Mouse (Mus musculus): ENCODE results near the gene Ctnna3. TPM values are rescaled to one million over a fixed set of nuclear protein-coding genes. Genes with fewer than 3 reads are reported as not detected.

Gene Ctnna3
- polyA plus RNA-seq, 1 experiment from 2014 or later: 0.55 TPM

DNA sequence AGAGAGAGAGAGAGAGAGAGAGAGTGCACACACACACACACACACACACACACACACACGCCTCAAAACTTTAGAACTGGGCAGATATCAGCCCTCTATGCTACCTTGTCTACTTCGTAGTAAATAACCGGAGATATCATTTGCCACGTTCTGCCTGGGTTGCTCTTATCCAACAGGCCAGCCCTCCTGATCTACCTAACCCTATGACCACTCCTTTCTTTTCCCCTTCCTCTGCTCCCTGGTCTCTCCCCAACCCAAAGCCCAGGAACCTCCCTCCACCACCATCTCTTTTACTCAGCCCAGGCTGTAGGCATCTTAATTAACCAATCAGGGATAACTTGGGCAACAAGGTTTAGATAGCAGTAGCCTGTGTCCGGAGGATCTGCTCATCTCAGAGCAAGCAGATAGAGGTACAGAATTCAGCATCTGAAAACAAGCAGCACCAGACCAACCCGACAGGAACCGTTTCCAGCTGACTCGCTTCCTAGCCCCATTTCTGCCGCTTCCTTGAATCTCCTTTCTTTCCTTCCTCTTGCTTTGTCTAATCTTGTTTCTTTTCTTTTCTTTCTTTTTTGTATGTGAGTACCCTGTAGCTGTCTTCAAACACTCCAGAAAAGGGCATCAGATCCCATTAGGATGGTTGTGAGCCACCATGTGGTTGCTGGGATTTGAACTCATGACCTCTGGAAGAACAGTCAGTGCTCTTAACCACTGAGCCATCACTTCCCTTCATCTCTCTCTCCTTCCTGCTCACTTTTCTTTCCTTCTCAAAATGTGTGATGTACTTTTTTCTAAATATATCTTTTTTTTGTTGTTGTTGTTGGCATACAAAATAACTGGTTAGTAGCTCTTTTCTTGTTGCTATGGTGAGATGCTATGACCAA is 6.1 kb upstream of the Ctnna3 start:
- Histone ChIP-seq H3K9ac (replicated peaks; ENCODE audit: low read length) (no peak overlapping the region), H3K36me3 (ENCODE audit: insufficient read depth, low read length) (no peaks in the 10 kb centered on the region), H3K27me3 (ENCODE audit: insufficient read depth, low read length) (no peaks in the 10 kb centered on the region), H3K27ac (ENCODE audit: low read length) (no peak overlapping the region), H3K4me1 (ENCODE audit: insufficient read depth, low read length) (no peaks in the 10 kb centered on the region; the same call in 1 of the 2 replicates), H3K9me3 (ENCODE audit: low read length) (no peaks in the 10 kb centered on the region), H3K4me2 (replicated peaks; ENCODE audit: low read depth, low read length) (no peak overlapping the region), H3K4me3 (ENCODE audit: low read length) (no peak overlapping the region)
- no peak for ATAC-seq (ENCODE audit: low FRiP score, low TSS enrichment)
- WGBS: 93% methylated on average over 9 of the region's 9 CpGs

DNA sequence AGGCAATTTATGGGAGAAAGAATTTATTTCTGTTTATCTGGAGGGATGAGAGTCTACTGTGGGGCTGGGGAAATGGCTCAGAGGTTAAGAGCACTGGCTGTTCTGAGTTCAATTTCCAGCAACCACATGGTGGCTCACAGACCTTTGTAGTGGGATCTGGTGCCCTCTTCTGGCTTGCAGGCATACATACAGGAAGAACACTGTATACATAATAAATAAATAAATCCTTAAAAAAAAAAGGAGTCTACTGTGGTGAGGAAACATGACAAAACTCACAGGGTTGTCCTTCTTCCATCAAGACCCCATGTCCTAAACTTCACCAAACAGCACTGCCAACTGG is 5.5 kb upstream of the Ctnna3 start:
- Histone ChIP-seq H3K27me3 (ENCODE audit: insufficient read depth, low read length) (no peaks in the 10 kb centered on the region), H3K9me3 (ENCODE audit: low read length) (no peaks in the 10 kb centered on the region), H3K4me1 (ENCODE audit: insufficient read depth, low read length) (no peaks in the 10 kb centered on the region; the same call in 1 of the 2 replicates), H3K36me3 (ENCODE audit: insufficient read depth, low read length) (no peaks in the 10 kb centered on the region), H3K4me3 (ENCODE audit: low read length) (no peak overlapping the region), H3K27ac (ENCODE audit: low read length) (no peak overlapping the region), H3K4me2 (replicated peaks; ENCODE audit: low read depth, low read length) (no peak overlapping the region), H3K9ac (replicated peaks; ENCODE audit: low read length) (no peak overlapping the region)
- ATAC-seq (ENCODE audit: low FRiP score, low TSS enrichment): no peak

GRCm38 (mm10) chr10:63427146-63427545 is 2.8 kb upstream of the Ctnna3 start:
- H3K27me3 ChIP-seq (ENCODE audit: insufficient read depth, low read length): no peaks in the 10 kb centered on the region
- no peaks in the 10 kb centered on the region; the same call in 1 of the 2 replicates for H3K4me1 ChIP-seq (ENCODE audit: insufficient read depth, low read length)
- H3K9ac ChIP-seq (replicated peaks; ENCODE audit: low read length): no peak overlapping the region
- H3K9me3 ChIP-seq (ENCODE audit: low read length): no peaks in the 10 kb centered on the region
- no peak overlapping the region for H3K27ac ChIP-seq (ENCODE audit: low read length)
- WGBS: 74% methylated on average over 8 of the region's 8 CpGs
- H3K4me3 ChIP-seq (ENCODE audit: low read length): no peak overlapping the region
- no peak for ATAC-seq (ENCODE audit: low FRiP score, low TSS enrichment)
- no peaks in the 10 kb centered on the region for H3K36me3 ChIP-seq (ENCODE audit: insufficient read depth, low read length)
- no peak overlapping the region for H3K4me2 ChIP-seq (replicated peaks; ENCODE audit: low read depth, low read length)

DNA sequence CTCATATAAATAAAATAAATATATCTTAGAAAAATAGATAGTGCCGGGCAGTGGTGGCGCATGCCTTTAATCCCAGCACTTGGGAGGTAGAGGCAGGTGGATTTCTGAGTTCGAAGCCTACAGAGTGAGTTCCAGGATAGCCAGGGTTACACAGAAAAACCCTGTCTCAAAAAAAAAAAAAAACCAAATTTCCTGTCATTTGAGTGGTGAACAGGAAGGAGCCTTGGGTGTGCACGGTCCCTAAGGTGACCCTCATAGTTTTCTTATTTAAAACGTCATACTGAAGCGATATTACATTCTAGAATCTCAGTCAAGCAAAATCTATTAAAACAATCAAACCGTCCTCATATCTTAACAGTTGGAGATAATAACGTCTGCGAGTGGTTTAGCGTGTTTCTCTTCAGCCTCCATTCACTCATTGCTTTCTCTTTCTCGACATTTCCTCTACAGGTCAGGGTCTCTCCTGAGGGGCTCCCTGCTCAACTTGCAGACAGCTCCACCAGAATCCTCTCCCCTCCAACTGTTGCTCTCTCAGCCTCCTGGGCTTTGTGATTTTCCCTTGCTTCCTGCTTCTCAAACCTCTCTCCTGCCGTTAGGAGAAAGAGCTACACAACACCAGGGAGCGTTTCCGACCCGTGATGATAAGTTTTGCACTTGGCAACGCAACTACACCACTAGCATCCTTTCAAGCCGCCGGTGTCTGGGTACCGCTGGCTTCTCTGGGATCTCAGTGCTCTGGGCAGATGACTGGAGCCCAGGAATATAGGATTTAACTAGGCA is 1.5 kb upstream of the Ctnna3 start:
- H3K36me3 ChIP-seq (ENCODE audit: insufficient read depth, low read length): no peaks in the 10 kb centered on the region
- 21% methylated on average over 19 of the region's 19 CpGs for WGBS
- peak overlapping the region; percentile 66 for H3K9ac ChIP-seq (replicated peaks; ENCODE audit: low read length)
- no peaks in the 10 kb centered on the region for H3K9me3 ChIP-seq (ENCODE audit: low read length)
- H3K4me2 ChIP-seq (replicated peaks; ENCODE audit: low read depth, low read length): peak overlapping the region; percentile 83
- ATAC-seq (ENCODE audit: low FRiP score, low TSS enrichment): no peak
- H3K4me3 ChIP-seq (ENCODE audit: low read length): peak overlapping the region; percentile 81
- peak overlapping the region; percentile 39; the same call in 1 of the 2 replicates for H3K27ac ChIP-seq (ENCODE audit: low read length)
- H3K4me1 ChIP-seq (ENCODE audit: insufficient read depth, low read length): no peaks in the 10 kb centered on the region; the same call in 1 of the 2 replicates
- H3K27me3 ChIP-seq (ENCODE audit: insufficient read depth, low read length): no peaks in the 10 kb centered on the region

DNA sequence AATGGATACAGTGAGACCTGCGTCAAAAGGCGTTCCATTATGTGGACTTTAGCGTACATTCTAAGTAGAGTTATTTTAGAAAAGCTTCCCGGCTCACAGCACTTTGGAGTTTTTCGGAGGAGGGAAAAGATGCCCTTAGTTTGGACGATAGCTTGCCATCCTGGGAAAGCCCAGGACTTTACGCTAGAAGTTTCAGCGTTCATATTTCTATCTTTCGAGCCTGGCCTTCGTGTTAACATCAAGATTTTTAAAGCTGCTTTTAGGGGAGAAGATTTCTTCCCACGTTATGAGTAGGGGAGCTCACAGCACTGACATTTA is 916 bp upstream of the Ctnna3 start:
- Histone ChIP-seq H3K4me2 (replicated peaks; ENCODE audit: low read depth, low read length) (peak overlapping the region; percentile 83), H3K27me3 (ENCODE audit: insufficient read depth, low read length) (no peaks in the 10 kb centered on the region), H3K36me3 (ENCODE audit: insufficient read depth, low read length) (no peaks in the 10 kb centered on the region), H3K4me1 (ENCODE audit: insufficient read depth, low read length) (no peaks in the 10 kb centered on the region; the same call in 1 of the 2 replicates), H3K4me3 (ENCODE audit: low read length) (peak overlapping the region; percentile 81), H3K27ac (ENCODE audit: low read length) (peak overlapping the region; percentile 39; the same call in 1 of the 2 replicates), H3K9ac (replicated peaks; ENCODE audit: low read length) (peak overlapping the region; percentile 66), H3K9me3 (ENCODE audit: low read length) (no peaks in the 10 kb centered on the region)
- 0% methylated on average over 11 of the region's 11 CpGs for WGBS
- ATAC-seq (ENCODE audit: low FRiP score, low TSS enrichment): no peak

DNA sequence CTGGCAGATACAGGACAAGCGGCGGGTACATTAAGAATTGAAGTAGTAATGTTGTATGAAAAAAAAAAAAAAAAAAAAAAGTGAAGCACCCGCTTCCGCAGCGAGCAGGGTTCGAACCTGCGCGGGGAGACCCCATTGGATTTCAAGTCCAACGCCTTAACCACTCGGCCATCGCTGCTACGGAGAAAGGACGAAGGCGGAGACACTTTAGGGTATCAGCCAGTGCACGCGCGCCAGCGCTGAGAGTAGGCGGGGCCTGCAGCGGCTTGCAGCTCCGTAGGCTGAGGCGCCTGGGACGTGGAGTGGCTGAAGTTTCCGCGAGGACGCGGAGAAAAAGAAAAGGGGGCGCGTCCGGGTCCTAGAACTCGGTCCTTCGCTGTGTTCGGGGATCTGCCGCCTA is 518 bp upstream of the Ctnna3 start:
- Histone ChIP-seq H3K4me2 (replicated peaks; ENCODE audit: low read depth, low read length) (peak overlapping the region; percentile 83), H3K4me3 (ENCODE audit: low read length) (peak overlapping the region; percentile 81), H3K27ac (ENCODE audit: low read length) (peak overlapping the region; percentile 83), H3K9me3 (ENCODE audit: low read length) (no peaks in the 10 kb centered on the region), H3K9ac (replicated peaks; ENCODE audit: low read length) (peak overlapping the region; percentile 88), H3K27me3 (ENCODE audit: insufficient read depth, low read length) (no peaks in the 10 kb centered on the region), H3K36me3 (ENCODE audit: insufficient read depth, low read length) (no peaks in the 10 kb centered on the region), H3K4me1 (ENCODE audit: insufficient read depth, low read length) (no peaks in the 10 kb centered on the region; the same call in 1 of the 2 replicates)
- under 1% methylated on average over 34 of the region's 34 CpGs for WGBS
- ATAC-seq (ENCODE audit: low FRiP score, low TSS enrichment): peak; percentile 92

DNA sequence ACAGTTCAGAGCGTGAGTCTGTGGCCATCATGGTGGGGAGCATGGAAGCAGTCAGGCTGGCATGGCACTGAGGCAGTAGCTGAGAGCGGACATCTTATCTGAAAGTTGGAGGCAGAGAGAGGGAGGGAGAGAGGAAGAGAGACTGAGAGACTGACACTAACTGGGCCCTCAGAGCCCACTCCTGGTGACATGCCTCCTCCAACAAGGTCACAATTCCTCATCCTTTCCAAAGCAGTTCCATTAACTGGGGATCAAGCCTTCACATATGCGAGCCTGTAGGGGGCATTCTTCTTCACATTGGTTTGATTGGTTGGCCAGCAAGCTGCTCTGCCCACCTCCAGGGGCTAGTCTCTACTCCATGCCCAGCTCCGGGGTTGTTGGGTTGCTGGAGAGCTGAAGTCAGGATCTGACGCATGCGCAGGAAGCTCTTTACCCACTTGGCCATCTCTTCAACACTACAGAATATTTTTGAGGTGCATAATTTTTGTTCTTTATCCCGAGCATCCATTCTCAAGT is 1.4 kb downstream of the Ctnna3 start:
- Histone ChIP-seq H3K4me1 (ENCODE audit: insufficient read depth, low read length) (no peaks in the 10 kb centered on the region; the same call in 1 of the 2 replicates), H3K27ac (ENCODE audit: low read length) (no peak overlapping the region), H3K9me3 (ENCODE audit: low read length) (no peaks in the 10 kb centered on the region), H3K27me3 (ENCODE audit: insufficient read depth, low read length) (no peaks in the 10 kb centered on the region), H3K4me2 (replicated peaks; ENCODE audit: low read depth, low read length) (no peak overlapping the region), H3K36me3 (ENCODE audit: insufficient read depth, low read length) (no peaks in the 10 kb centered on the region), H3K4me3 (ENCODE audit: low read length) (no peak overlapping the region), H3K9ac (replicated peaks; ENCODE audit: low read length) (no peak overlapping the region)
- WGBS: 92% methylated on average over 7 of the region's 7 CpGs
- no peak for ATAC-seq (ENCODE audit: low FRiP score, low TSS enrichment)

DNA sequence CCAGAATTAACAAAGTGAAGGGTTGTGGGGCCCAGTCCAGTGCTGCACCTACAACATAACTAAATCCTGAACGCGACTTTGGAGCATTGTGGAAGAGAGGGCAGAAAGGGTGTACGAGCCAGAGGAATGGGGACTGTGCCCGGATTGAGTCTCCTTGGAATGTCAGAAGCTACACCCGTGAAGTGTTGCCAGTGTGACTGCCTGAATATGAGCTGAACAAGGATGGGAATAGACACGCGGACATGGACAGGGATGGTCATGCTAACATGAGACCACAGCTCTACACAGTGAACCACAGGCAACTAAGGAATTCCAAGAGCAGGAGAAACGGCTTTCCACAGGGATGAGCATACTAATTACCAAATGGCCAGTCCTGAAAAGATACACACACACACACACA is 2.2 kb downstream of the Ctnna3 start:
- no peaks in the 10 kb centered on the region for H3K27me3 ChIP-seq (ENCODE audit: insufficient read depth, low read length)
- H3K9ac ChIP-seq (replicated peaks; ENCODE audit: low read length): no peak overlapping the region
- H3K27ac ChIP-seq (ENCODE audit: low read length): no peak overlapping the region
- H3K4me1 ChIP-seq (ENCODE audit: insufficient read depth, low read length): no peaks in the 10 kb centered on the region; the same call in 1 of the 2 replicates
- WGBS: 92% methylated on average over 8 of the region's 8 CpGs
- ATAC-seq (ENCODE audit: low FRiP score, low TSS enrichment): no peak
- H3K9me3 ChIP-seq (ENCODE audit: low read length): no peaks in the 10 kb centered on the region
- no peak overlapping the region for H3K4me3 ChIP-seq (ENCODE audit: low read length)
- H3K4me2 ChIP-seq (replicated peaks; ENCODE audit: low read depth, low read length): no peak overlapping the region
- H3K36me3 ChIP-seq (ENCODE audit: insufficient read depth, low read length): no peaks in the 10 kb centered on the region

DNA sequence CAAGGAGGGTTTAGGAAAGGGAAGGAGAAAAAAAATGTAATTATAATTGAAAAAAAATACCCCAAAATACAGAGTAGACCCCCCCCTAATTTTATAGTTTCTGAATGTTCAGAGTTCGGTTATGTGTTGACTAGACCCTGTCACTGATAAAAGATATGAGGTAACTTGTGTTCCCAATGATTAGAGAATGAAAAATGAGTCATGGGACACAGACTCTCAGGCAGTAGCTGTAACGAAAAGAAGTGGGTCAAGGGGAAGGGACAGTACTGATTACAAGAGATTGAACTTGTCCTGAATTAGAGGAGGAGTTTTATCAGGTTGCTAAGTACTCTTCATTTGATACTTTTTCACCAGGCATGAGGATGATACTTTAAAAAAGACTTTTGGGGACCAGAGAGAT is 3.0 kb downstream of the Ctnna3 start:
- Histone ChIP-seq H3K4me1 (ENCODE audit: insufficient read depth, low read length) (no peaks in the 10 kb centered on the region; the same call in 1 of the 2 replicates), H3K4me3 (ENCODE audit: low read length) (no peak overlapping the region), H3K27ac (ENCODE audit: low read length) (no peak overlapping the region), H3K9ac (replicated peaks; ENCODE audit: low read length) (no peak overlapping the region), H3K4me2 (replicated peaks; ENCODE audit: low read depth, low read length) (no peak overlapping the region), H3K27me3 (ENCODE audit: insufficient read depth, low read length) (no peaks in the 10 kb centered on the region), H3K36me3 (ENCODE audit: insufficient read depth, low read length) (no peaks in the 10 kb centered on the region), H3K9me3 (ENCODE audit: low read length) (no peaks in the 10 kb centered on the region)
- WGBS: 74% methylated on average over 2 of the region's 2 CpGs
- ATAC-seq (ENCODE audit: low FRiP score, low TSS enrichment): no peak
